Mouse (Mus musculus): ENCODE data around the gene Creb3l2.

- no peak for TF ChIP-seq POLR2A (IDR thresholded peaks at IDR 0.05; ENCODE audit: extremely low read depth, insufficient read depth, low read length)
- TF ChIP-seq CTCF (IDR thresholded peaks at IDR 0.05; ENCODE audit: extremely low read depth, insufficient read depth, low read length) = no peak
These were observed 71.4 kb downstream of the Creb3l2 start for GRCm38 (mm10) chr6:37370566-37370965.
